Mouse (Mus musculus) kidney, adult 2 months (tissue): ENCODE measurements around the gene Slc17a1.

Source experiments
- CTCF ChIP-seq: fragments of 200-500 bp; conservative IDR thresholded peaks from 2 replicates; pipeline ENCODE4 v1.5.1; 2011; ENCODE audit warnings: low read depth, mild to moderate bottlenecking, control low read depth, low read length, moderate library complexity, mixed read lengths; ENCODE audit not compliant: insufficient read depth, insufficient read length
- POLR2A ChIP-seq: fragments of 200-500 bp; IDR thresholded peaks from one replicate; pipeline ENCODE4 v1.6.1; 2011; ENCODE audit warnings: low read depth, low read length, control low read depth

GRCm38 (mm10) chr13:23916132-23916531, 48.6 kb downstream of the Slc17a1 start:
- TF ChIP-seq POLR2A (no peak), CTCF (no peak)
